Mouse (Mus musculus) skeletal muscle tissue, adult 2 months (tissue): ENCODE data around the gene Sgk1.
A peak's percentile ranks its signal among the peaks of the same experiment; 100 is the strongest.

ENCODE experiments used
- DNase-seq: peaks from one replicate; pipeline ENCODE4 v3.0.0-alpha.2; 2012; ENCODE audit warnings: low read depth, low spot score

Sgk1 gene

DNA sequence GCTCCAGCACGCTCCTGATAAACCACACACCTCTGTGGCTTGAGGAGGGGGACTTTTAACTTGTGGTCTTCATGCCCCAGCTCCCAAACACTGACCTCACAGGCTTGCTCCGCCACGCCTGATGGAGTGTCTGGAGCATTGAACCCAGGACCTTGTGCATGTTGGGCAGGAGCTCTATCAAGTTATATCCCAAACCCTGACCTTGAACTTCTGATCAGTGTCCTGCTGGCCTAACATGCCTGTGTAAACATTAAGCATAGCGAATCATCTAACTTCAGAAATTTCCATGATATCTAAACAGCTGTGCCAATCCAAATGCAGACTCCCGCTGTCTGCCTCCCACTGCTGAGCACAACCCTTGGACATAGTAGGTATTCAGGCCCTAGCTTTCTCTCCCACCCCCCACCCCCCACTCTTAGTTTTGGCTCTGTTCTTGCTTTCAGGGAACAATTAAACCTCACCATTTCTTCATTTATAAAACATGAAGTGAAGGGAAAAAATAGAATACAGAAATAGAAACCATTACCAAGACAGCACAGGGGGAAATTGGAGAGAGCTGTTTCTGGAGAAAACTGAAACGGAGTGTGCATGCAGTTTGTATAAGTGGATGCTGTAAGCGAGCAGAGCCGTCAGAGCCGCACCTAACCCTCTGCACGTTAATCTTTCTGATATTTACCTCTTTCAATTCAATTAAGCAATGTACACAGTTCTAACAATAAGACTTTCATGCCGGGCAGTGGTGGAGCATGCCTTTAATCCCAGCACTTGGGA lies 34.5 kb downstream of the Sgk1 start:
- DNase-seq, result no peak

DNA sequence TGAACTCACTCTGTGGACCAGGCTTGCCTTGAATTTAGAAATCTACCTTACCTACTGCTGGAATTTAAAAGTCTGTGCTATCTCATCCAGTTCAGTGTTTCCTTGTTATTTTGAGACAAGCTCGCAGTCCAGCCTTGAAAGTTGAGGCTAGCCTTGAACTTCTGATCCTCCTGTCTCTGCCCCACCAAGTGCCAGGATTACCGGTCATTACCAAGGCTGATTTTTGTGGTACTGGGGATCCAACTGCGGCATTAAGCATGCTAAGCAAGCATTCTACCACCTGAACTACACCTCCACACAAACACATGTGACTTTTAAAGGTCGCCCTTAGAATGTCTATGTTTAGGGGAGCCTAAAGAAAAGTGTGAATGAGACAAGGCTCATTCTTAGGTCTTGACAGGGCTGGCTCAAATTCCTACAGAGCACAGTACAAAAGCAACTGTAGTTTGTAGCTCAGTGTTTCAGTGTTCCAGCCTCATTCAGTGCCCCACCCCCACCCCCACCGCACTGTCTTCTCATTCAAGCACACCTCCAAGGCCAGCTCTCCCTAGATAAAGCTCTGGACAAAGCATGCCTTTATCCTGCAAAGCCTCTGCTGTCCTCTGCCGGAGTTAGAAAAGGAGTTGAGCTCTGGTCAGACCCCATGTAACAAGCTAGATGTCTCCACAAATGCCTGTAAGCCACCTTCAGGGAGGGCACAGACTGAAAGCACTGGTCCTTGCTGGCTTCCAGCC lies 36.2 kb downstream of the Sgk1 start:
- no peak for DNase-seq

DNA sequence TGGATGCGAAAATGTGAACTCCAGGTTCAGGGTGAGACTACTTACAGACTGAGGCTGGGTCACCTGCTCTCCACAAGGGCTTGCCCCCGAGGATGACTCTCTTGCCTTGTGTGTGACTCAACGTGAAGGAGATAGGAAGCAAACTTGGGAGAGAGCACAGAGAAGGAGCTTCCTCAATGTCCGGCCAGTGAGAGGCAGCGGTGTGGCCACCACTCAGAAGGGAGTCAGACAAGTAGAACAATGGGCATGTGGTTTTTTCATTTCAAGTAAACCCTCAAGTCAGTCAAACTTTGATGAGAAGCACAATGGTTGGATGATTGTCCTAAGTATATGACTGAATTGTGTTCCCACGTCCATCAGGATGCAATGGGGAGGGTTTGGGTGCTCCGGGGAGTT lies 36.8 kb downstream of the Sgk1 start:
- no peak for DNase-seq

DNA sequence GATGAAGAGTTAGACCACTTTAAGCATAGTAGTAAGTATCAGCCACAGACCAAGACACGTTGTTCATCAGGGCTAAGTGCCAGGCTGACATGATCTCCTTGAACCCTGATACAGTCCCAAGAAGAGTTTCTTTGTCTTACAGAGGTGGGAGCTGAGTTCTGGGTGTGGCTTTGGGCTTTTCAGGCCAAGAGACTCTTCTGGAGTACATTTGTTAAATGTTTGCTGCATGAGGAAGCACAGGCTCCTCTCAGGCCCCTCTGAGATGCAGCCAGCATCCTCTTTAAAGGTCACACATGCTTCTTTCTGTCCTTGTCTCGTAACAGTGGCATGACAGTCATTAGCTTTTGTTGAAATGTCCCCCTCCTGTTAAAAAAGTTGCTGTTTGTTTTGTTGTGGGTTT lies 38.6 kb downstream of the Sgk1 start:
- DNase-seq, result no peak

DNA sequence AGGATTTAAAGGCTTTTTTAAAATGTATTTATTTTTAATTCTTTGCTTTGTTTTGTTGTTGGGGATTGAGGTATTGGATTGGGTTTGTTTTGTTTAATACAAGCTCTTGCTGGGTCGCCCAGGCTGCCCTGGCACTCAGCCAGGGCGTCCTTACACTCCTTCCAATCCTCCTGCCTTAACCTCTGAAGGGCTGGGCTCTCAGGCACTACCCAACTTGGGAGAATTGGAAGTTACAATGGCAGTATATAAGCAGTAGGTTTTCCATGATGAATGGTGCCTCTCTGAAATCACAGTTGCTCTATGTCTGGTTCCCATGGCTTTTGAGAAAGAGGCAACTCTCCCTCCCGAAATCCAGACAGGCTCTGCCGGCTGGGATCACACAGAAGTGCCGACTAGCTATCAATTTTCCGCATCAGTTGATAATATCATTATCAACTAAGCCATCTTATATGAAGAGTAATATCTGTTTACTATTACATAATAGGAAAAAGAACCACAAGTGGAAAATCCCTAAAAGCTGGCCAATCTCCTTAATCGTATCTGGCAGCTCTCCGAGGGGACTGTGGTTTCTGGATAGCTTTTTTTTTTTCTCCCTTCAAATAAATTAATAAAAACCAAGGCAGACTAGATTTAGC lies 40.8 kb downstream of the Sgk1 start:
- DNase-seq, result no peak

DNA sequence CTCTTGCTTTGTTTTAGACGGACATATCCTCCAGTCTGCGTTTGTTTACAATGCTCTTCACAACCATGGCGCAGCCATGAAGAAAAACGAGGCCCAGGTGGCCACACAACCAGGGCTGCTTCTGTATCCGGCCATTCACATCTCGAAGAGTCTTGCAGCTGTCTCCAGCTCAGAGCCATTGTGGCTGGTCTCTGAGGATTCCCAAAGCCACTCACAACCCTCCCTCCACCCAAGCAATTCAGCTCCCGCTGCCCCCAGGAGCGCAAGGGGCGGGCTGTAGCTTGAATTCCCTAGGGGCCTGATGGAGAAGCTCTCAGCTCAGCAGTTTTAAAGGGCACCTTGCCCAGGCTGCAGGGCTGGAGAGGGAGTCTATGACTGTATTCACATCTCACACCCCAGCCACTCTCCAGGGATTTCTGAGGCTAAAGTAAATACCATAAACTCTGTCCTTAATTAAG lies 41.5 kb downstream of the Sgk1 start:
- DNase-seq, result peak; percentile 84

DNA sequence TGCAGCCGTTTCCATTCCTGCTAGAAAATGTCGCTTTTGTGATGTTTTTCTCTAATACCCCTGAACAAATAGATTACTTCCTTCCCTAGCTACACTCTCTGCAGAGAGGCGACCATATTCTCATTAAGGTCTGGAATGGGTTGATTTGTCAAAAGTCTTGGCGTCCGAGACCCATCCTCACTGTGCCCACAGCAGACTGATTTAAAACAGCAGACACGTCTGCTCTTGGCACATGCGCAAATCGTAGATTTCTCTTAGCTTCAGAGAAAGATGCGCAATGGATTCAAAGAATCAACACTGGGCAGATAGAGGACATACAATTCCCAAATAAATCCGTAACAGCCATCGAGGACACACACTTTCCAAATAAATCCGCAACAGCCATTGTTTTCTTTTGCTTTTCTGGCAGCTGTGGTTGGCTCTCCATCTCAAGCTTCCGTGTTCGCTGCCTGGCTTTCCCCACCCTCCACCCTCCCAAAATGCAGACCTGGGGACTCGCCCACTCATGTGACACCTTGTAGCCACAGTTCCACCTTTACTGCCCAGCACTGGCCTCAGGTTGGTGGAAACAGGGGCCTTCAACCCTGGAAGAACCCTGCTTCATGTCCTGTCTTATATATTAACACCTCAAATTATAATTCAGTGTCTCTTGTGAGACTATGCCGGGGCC lies 42.2 kb downstream of the Sgk1 start:
- DNase-seq, result no peak

DNA sequence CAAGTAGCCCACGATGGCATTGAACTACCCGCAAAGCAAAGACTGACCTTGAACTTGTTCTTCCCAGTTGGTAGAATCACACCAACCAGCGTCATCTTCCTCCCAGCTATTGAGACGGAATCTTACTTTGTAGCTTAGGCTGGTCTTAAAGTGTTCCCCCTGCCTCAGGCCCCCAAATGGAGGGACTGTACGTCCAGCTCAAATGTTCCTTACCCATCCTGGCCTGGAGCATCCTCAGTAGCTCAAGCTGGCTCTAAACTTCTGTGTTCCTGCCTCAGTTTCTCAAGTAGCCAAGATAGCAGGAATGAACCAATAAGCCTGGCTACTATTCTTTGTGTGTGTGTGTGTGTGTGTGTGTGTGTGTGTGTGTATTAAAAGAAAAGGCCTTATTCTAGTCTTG lies 45.0 kb downstream of the Sgk1 start:
- no peak for DNase-seq

DNA sequence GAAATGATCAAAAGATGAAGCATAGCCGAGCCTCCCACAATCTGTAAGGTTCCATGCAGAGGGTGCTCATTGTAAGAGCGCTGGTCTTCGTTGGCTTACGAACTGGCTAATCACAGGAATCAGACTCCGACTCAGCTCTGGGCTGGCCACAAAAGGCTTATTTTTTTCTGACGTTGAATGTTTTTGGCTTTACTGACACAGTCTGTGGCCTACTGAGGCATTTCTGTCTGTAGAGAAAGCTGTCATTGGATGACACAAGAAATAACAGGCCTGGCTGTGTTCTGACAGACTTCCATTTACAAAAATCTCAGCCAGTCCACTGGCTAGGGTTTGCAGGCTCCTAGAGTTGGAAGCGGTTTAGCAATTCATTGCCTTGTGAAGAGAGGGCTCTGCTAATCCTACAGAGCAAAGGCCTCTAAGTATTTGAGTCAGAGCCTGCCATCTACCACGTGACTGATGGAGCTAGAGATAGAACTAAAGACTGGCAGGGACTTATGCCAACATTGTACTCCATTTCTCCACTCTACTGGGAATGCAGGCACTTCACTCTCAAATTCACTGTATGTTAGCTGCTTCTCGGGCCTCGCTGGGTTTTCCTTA lies 48.9 kb downstream of the Sgk1 start:
- DNase-seq, result no peak

DNA sequence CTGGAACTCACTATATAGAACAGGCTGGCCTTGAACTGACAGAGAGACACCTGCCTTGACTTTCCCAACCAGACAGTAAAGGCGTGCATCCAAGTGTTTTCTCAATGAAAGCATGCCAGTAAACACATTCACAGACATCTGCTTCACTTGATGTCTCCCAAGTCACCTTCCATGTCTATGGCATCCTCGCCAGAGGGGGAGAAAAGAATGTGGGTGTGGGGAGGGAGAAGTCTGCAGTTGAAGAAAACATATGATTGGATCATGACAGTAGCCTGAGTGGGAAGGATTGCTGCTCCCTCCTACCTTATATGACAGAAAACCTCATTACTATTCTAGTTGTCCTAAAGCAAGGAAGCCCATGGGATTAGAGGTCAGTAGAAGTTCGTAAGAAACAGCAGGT lies 50.8 kb downstream of the Sgk1 start:
- DNase-seq, result no peak

DNA sequence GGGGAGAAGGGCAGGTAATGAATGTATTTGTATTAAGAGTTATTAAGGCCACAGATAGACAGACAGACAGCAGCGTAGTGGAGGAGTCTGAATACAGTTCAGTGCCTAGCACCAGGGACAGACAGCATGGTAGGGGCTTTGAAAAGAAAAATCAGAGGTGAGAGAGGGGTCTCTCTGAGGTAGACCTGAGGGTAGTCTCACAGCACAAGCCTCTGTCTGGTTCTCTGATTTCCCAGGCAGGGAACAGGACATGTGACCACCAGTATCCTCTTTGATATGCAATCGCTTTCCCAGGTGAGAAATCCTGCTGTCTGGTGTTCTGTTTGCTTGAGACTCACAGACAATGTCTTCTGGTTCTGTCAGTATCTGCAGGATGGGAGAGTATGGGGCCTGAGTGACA lies 52.8 kb downstream of the Sgk1 start:
- no peak for DNase-seq

DNA sequence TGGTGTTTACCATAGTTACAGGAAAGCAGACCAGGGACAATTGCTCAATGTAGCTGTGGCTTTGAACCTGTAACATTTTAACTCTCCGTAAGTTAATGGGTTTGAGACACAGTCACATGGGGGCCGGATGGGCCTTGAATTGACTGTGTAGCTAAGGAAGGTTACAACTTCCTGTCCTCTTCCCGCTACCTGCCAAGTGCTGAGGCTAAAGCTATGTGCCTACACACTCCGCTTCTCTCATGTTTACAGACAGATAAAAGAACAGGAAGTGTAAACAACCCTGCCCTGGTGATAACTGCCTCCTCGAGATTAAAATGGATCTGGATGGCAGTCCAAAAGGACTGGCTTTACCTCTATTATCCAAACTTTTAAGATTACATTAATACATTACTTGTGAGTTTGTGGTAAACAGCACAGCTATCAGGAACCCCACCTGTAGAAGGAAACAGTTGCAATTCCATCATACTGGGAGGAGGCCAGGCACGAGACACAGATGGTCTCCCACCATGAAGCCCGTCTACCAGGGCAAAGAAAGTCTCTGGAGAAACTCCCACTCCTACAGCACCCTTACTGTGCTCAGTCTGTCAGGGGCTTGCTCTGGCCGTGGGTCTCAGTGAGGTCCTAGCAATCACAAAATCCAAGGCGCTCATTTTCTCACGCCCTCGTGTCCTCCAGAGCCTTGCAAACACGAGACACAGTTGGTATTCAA lies 54.7 kb downstream of the Sgk1 start:
- no peak for DNase-seq

DNA sequence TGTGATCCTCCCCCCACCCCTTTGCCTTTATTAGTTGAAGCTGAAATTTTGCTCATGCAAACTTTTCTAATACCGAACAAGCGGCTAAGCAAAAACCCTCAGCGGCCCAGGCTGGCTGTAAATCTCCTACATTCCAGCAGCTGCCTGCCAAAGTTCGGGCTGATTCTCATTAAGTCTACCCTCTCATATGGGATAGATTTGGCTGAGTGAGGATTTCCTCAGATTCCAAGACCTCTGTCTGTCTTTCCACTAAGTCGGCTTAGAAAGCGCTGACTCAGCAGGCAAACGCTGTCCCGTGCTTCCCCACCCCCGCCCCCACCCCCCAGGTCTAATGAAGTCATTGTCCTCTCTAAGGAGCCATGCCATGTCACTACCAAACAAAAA lies 55.2 kb downstream of the Sgk1 start:
- DNase-seq, result peak; percentile 81

DNA sequence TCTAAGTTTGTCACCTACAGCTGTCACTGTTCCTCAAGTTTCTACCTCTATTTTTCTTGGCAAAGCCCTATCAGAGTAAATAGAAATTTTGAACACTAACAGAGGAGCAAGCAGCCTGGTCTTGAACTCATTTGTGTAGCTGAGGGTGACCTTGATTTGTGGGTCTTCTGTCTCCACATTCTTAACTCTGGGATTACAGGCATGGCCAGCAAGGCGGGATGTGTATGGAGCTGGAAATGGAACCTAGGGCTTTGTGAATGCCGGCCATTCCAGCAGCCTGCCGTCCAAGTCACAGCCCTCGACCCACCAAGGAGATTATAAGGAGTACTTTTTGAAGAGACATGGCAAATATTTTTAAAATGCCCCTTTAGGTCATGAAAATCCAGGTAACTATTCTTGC lies 56.2 kb downstream of the Sgk1 start:
- DNase-seq, result no peak

DNA sequence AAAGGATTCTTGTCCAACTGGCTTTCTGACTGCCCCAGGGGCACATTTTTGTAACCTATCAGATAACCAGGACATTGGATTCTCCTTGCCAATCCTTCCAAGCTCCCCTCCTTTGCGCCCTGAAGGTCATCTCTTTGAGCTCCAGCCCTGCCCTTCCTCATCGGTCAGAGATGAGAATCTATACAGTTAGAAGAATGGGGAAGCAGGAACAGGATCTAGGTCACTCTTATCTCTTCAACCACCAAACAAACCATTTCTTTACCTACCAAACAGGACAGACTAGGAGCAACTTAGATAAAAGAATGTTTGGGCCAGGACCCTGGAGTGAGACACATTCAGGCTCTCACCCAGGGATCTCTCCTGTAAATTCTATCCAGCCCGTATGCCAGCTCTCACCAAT lies 59.3 kb downstream of the Sgk1 start:
- DNase-seq, result no peak

DNA sequence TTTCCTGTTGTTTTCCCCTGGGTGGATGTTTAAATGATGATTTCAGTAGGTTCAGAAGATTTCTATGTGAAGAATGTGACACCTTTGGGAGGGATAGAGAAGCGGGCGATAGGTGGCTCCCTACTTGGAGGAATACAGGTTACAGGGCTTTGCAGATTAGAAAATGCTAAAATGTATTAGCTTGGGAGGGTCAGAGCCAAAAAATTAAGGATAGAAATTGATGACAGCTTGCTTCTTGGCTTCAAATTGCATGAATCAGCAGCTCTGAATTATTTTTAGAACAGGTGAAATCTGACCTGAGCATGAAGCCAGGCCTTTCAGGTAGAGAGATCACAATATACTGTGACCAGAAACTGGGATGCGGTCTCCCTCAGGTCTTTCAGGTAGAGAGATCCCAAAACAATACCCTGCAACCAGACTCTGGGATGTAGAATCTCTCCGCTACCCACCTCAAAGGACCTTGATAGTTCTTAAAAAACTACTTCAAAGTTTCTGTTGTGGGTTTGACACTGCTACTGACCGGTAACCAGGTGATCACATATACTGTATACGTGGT lies 61.2 kb downstream of the Sgk1 start:
- DNase-seq, result no peak

DNA sequence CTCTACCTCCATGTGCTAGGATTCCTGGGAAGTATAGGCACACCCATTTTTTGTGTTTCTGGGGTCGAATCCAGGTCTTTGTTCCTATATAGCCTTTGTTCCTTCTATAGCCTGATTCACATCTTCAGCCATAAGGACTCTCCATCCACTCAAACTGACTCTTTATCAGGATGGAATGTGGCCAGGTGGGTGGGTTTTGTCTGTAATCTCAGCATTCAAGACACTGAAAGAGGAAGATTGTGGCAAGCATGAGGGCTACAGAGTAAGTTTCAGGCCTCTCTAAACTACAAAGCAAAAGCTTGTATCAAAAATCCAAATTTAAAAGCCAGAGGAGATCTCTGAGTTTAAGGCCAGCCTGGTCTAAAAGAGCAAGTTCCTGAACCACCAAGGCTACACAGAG lies 63.2 kb downstream of the Sgk1 start:
- DNase-seq, result no peak

DNA sequence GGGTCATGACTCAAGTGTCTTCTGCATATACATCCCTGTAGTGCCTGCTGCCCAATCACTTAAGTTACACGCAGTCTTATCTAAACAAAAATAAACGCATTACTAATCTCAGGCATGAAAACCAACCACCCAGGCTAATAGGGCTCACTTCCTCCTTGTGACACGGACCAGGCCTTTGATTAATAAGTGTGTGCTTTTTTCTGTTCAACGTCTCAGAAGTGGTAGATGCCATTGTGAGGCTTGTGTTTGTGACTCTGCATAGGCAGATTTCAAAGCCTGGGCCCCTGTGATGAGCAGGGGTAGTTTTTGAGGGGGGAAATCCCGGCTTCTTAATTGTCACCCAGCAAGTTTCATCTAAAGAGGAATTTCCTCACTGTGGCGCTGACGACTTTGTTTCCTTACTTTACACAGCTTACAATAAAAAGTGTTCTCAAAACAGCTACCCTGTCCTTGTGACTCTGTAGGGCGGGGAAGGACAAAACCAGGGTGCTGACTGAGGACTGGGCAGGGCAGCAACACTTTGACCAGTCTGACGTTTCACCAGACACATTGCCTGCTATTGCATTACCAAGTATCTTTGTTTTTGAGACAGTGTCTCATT lies 64.9 kb downstream of the Sgk1 start:
- no peak for DNase-seq

DNA sequence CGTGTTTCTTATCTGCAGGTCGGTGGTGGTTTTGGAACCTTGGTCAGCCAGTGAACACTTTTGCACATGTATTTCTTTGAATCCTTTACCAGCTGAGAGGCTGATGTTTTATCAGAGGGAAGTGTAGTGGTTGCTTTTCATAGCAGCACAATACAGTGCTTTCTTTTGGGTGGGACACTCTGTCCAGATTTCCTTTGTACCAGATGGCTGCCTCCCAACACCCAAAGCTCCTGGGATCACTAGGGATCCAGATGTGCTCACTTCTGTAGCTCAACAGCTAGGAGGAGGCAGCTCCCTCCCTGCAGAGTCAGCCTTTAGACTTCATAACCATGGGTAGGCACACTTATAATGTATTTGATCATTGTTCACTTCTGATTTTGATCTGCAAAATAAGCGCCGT lies 70.5 kb downstream of the Sgk1 start:
- DNase-seq, result peak; percentile 75

DNA sequence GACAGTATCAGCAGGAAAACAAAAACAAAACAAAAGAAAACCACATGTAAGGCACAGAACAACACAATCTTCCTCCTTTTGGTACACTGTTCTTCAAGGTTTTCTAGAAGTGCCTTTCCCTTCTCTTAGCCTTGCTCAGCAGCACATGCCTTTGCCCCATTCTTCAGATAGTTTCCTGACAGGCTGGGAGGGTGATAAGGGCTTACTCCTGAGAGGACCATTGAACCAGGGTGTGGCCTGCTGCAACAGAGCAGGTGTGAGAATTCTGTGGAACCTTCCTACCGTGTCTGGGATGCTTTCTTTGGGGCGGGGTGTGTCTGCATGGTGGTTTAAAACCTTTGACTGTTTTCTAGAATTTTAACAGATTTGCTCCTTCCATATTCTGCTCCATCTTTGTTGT lies 79.1 kb downstream of the Sgk1 start:
- no peak for DNase-seq

DNA sequence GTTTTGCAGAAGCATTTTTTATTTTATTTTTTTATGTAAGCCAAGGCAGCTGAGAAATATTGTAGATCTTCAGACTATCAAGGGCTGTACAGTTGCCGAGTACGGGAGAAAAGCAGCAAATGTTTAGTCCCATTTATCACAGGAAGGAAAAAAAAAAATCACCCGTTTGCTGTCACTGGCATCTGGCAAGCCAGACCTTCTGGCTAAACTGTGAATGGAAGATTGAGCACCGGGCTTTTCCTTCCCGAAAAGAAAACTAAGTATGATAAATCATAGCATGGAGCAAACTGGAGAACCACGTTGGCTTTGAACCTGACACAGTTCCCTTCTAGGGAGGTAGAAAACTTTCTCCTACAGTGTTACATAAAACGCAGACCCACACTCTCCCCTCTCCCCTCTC lies 81.0 kb downstream of the Sgk1 start:
- DNase-seq, result no peak
